Mouse (Mus musculus) embryonic facial prominence, embryonic 15.5 days (tissue): ENCODE measurements around the gene Trim46. TPM values are rescaled to one million over a fixed set of nuclear protein-coding genes. Genes with fewer than 3 reads are reported as not detected.

Experiments
- ATAC-seq: fragments of 200-750 bp; cut with Nextera tagmentation; 2 replicates; pipeline ENCODE4 v1.8.0; 2017; ENCODE audit warnings: low read depth, moderate TSS enrichment; ENCODE audit not compliant: insufficient number of reproducible peaks, low FRiP score, low TSS enrichment
- H3K27ac ChIP-seq: fragments of 300-500 bp; sonication (generic); replicated peaks from 2 replicates; pipeline ENCODE4 v1.5.1; 2015; ENCODE audit warnings: mild to moderate bottlenecking, inconsistent platforms
- H3K27me3 ChIP-seq: fragments of 300-500 bp; sonication (generic); 2 replicates; pipeline ENCODE4 v1.6.1; 2015; ENCODE audit warnings: inconsistent platforms
- H3K36me3 ChIP-seq: fragments of 300-500 bp; sonication (generic); 2 replicates; pipeline ENCODE4 v1.6.1; 2015; ENCODE audit warnings: mild to moderate bottlenecking, inconsistent platforms
- H3K4me1 ChIP-seq: fragments of 300-500 bp; sonication (generic); 2 replicates; pipeline ENCODE4 v1.6.1; 2015; ENCODE audit warnings: inconsistent platforms
- H3K4me2 ChIP-seq: fragments of 300-500 bp; sonication (generic); replicated peaks from 2 replicates; pipeline ENCODE4 v1.6.1; 2015; ENCODE audit warnings: mild to moderate bottlenecking, inconsistent platforms
- H3K4me3 ChIP-seq: fragments of 300-500 bp; sonication (generic); replicated peaks from 2 replicates; pipeline ENCODE4 v1.5.1; 2015; ENCODE audit warnings: mild to moderate bottlenecking, inconsistent platforms
- H3K9ac ChIP-seq: fragments of 300-500 bp; sonication (generic); 2 replicates; pipeline ENCODE4 v1.6.1; 2015; ENCODE audit warnings: inconsistent platforms
- H3K9me3 ChIP-seq: fragments of 300-500 bp; sonication (generic); replicated peaks from 2 replicates; pipeline ENCODE4 v1.6.1; 2016; ENCODE audit warnings: inconsistent platforms
- WGBS: fragments of 180-500 bp; shearing (Covaris S2); methylation state at CpG from one replicate; pipeline ENCODE4 v1.1.7; 2015; 5-methylcytosine and 5-hydroxymethylcytosine counted together
- polyA plus RNA-seq: library from polyadenylated mRNA; unstranded; fragments of >200 nt; fragmentation: Nextera tagmentation; extraction: Ambion mirVana; gene quantifications from 2 replicates; pipeline ENCODE4 v1.2.1, GENCODE M21; 2015

The Trim46 gene
- polyA plus RNA-seq, 1 experiment from 2014 or later = 5.9 TPM

DNA sequence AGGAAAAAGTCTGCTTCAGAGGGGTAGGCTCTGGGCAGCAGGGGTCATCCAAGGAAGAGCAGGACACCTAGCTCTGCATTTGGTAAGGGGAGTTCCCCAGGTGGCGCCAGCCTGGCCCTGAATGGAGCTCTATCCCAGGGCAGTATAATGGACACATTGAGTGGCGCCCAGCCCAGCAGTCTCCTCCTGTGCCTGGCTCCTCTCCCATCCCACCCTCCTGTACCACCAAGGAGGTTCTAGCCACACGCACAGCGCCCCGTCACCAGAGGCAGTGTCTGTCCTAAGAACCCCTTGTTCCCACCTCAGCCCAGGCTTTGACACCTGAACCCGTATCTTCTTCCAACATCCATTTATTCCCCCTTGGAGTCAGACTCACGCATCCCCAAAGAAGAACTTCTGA, 36.4 kb downstream of the Trim46 start:
- Histone ChIP-seq H3K9ac (no peak overlapping the region), H3K27ac (peak overlapping the region; percentile 56; the same call in 1 of the 2 replicates)

DNA sequence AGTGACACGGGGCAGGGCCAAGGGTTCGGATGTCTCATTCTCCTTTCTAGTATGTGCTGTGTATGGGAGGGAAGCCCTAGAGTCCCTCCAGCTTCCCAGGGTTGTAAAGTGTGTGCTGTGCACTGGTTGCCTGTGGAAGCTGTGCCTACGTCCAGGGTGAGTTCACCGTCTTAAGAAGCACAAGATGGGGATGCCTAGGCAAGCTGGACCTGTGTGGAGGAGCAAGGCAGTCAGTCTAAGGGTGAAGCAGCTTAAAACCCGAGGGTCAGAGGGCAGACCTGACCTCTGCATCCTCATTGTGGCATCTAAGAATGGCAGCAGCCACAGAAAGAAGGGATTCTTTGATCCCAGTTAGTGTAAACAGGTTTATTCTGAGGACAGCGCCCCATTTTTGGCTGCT, 37.4 kb downstream of the Trim46 start:
- H3K27ac ChIP-seq = 0 out of 2 replicates have a peak overlapping the region, but pooled peaks have one; percentile 23
- H3K4me3 ChIP-seq = no peak overlapping the region
- no peak overlapping the region for H3K4me2 ChIP-seq
- H3K36me3 ChIP-seq = peaks cover 65% of the 10 kb centered on the region
- no peak for ATAC-seq
- H3K4me1 ChIP-seq = peaks cover 24% of the 10 kb centered on the region
- 80% methylated on average over 6 of the region's 6 CpGs for WGBS
- no peaks in the 10 kb centered on the region for H3K9me3 ChIP-seq
- H3K9ac ChIP-seq = no peak overlapping the region
- H3K27me3 ChIP-seq = no peaks in the 10 kb centered on the region

More for the DNA sequence above, 36.4 kb downstream of the Trim46 start:
- Histone ChIP-seq H3K9me3 (no peaks in the 10 kb centered on the region), H3K27me3 (no peaks in the 10 kb centered on the region), H3K4me3 (no peak overlapping the region), H3K4me1 (peaks cover 29% of the 10 kb centered on the region), H3K36me3 (peaks cover 63% of the 10 kb centered on the region), H3K4me2 (no peak overlapping the region)
- no peak for ATAC-seq
- WGBS = 88% methylated on average over 7 of the region's 7 CpGs

- ATAC-seq = no peak
- H3K9me3 ChIP-seq = no peaks in the 10 kb centered on the region
- H3K36me3 ChIP-seq = peaks cover 65% of the 10 kb centered on the region
- H3K4me3 ChIP-seq = no peak overlapping the region
- H3K4me1 ChIP-seq = peaks cover 27% of the 10 kb centered on the region
- H3K27me3 ChIP-seq = no peaks in the 10 kb centered on the region
- 74% methylated on average over 13 of the region's 13 CpGs for WGBS
- H3K27ac ChIP-seq = 0 out of 2 replicates have a peak overlapping the region, but pooled peaks have one; percentile 23
- no peak overlapping the region for H3K9ac ChIP-seq
- H3K4me2 ChIP-seq = no peak overlapping the region
Observed at GRCm38 (mm10) chr3:89208075-89208657, 37.9 kb downstream of the Trim46 start.

DNA sequence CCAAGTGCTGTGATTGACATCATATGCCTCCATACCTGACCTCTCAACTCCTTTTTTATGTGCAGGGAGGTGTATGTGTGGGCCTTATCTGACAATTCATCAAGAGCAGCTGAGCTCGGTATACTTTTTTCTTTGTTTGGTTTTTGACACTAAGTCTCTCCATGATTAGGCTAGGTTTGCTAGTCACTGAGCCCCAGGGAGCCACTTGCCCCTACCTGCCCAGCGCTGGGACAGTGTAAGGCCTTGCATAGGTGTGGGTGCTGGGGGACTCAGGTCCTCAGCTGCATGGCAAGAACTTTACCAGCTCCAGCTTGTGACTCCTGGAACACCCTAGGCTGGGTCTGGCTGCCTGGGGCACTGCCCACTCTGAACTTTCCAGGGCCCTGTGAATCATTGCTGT, 39.4 kb downstream of the Trim46 start:
- H3K9me3 ChIP-seq = no peaks in the 10 kb centered on the region
- H3K4me2 ChIP-seq = no peak overlapping the region
- H3K36me3 ChIP-seq = peaks cover 65% of the 10 kb centered on the region
- H3K9ac ChIP-seq = no peak overlapping the region
- H3K27ac ChIP-seq = no peak overlapping the region
- H3K27me3 ChIP-seq = no peaks in the 10 kb centered on the region
- H3K4me1 ChIP-seq = peaks cover 20% of the 10 kb centered on the region
- H3K4me3 ChIP-seq = no peak overlapping the region
- WGBS = 70% methylated on average over 2 of the region's 2 CpGs
- ATAC-seq = no peak

- Histone ChIP-seq H3K9ac (no peak overlapping the region), H3K27me3 (no peaks in the 10 kb centered on the region), H3K4me2 (no peak overlapping the region), H3K4me3 (no peak overlapping the region), H3K36me3 (peaks cover 65% of the 10 kb centered on the region), H3K27ac (no peak overlapping the region), H3K4me1 (peaks cover 14% of the 10 kb centered on the region), H3K9me3 (no peaks in the 10 kb centered on the region)
- 90% methylated on average over 7 of the region's 7 CpGs for WGBS
- ATAC-seq = no peak
Observed at GRCm38 (mm10) chr3:89206079-89206478, 40.0 kb downstream of the Trim46 start.

DNA sequence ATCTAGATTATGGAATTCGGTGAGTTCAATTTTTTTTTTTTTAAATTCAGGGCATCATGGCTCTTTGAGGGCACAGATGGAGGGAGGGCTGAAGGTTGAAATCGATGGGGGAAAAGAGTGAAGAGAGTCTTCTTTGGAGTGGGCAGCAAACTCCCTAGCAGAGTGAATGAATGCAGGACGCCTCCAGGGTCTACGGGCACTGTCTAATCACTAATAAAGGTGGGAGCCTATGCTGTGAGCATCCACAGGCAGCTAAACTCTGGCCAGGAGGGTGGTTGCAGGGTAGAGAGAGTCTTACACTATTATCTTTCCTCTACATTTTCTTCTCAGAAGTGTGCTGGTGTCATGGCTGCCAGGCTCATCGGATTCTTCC, 43.0 kb downstream of the Trim46 start:
- H3K27ac ChIP-seq = 0 out of 2 replicates have a peak overlapping the region, but pooled peaks have one; percentile 18
- H3K27me3 ChIP-seq = no peaks in the 10 kb centered on the region

DNA sequence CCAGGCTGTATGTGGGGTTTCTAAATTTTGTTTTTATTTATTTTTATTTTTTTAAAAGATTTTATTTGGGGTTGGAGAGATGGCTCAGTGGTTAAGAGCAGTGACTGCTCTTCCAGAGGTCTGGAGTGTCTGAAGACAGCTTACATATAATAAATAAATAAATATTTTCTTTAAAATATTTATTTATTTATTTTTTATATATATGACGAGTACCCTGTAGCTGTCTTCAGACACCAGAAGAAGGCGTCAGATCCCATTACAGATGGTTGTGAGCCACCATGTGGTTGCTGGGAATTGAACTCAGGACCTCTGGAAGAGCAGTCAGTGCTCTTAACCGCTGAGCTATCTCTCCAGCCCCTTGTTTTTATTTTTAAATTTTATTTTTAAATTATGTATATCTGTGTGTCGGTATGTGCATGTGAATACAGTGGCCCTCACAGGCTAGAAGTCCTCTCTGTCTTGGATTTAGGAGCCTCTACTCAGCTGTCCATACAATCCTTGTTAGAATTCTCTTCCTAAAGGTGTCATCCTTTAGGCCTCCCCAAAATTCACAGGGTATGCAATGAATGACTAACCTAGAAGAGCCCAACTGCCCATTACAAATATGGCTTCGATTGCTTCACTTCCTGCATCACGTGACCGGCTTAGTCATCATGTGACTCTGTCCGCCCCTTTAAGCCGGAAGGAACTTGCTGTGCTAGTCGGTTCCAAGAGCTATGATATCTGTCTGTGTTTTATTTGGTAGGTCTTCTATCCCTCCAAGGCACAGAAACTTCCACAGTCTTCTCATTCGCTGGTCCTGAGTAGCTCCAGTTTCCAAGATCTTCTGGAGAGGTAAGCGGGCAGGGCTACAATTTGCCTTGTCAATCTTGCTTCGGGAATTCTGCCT, 43.6 kb downstream of the Trim46 start, which contains the start of gene Gba:
Gba (plus strand) TSS at position 676 of the 889 bp plus-strand sequence.
- peak; percentile 78 for ATAC-seq
- H3K4me1 ChIP-seq = peaks cover 6% of the 10 kb centered on the region
- H3K4me2 ChIP-seq = peak within 1 kb of the TSS; percentile 58
- peaks cover 30% of the 10 kb centered on the region for H3K36me3 ChIP-seq
- peak within 1 kb of the TSS; percentile 58 for H3K4me3 ChIP-seq
- no peaks in the 10 kb centered on the region for H3K27me3 ChIP-seq
- H3K27ac ChIP-seq = 0 out of 2 replicates have a peak within 1 kb of the TSS, but pooled peaks have one; percentile 18
- H3K9me3 ChIP-seq = no peaks in the 10 kb centered on the region
- peak within 1 kb of the TSS; percentile 33 for H3K9ac ChIP-seq
- WGBS = 25% methylated on average over 13 of the region's 13 CpGs

More for the DNA sequence above, 43.0 kb downstream of the Trim46 start:
- Histone ChIP-seq H3K4me3 (peak overlapping the region; percentile 58), H3K36me3 (peaks cover 36% of the 10 kb centered on the region), H3K9me3 (no peaks in the 10 kb centered on the region), H3K4me2 (peak overlapping the region; percentile 58), H3K9ac (peak overlapping the region; percentile 33), H3K4me1 (peaks cover 6% of the 10 kb centered on the region)
- ATAC-seq = no peak
- WGBS = 32% methylated on average over 5 of the region's 5 CpGs

DNA sequence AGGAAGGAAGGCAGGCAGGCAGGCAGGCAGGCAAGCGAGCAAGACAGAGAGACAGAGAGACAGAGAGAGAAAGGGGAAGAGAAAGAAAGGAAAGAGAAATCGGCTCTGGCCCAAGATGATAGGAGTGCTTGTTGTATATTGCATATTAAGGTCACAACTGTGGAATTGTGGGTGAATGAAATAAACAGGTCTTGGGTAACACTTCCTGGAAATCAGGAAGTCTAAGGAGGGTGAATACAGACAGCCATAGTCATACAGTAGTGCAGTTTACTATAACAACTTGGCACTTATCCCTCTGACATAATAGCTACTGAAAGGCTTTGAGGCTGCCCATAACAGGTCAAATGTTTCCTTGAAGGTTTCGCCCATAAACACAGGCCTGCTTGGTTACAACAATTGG, 46.3 kb downstream of the Trim46 start:
- Histone ChIP-seq H3K4me2 (no peak overlapping the region), H3K27ac (no peak overlapping the region), H3K27me3 (no peaks in the 10 kb centered on the region), H3K9me3 (no peaks in the 10 kb centered on the region), H3K9ac (no peak overlapping the region), H3K4me1 (peaks cover 19% of the 10 kb centered on the region), H3K36me3 (peaks cover 3% of the 10 kb centered on the region), H3K4me3 (no peak overlapping the region)
- no peak for ATAC-seq
- WGBS = 81% methylated on average over 3 of the region's 3 CpGs

- ATAC-seq = peak; percentile 98
- Histone ChIP-seq H3K4me1 (peaks cover 13% of the 10 kb centered on the region), H3K27me3 (no peaks in the 10 kb centered on the region), H3K4me2 (peak overlapping the region; percentile 62), H3K36me3 (no peaks in the 10 kb centered on the region), H3K9me3 (no peaks in the 10 kb centered on the region), H3K9ac (peak overlapping the region; percentile 65), H3K27ac (peak overlapping the region; percentile 83), H3K4me3 (peak overlapping the region; percentile 48)
- WGBS = 4% methylated on average over 33 of the region's 33 CpGs
Observed at GRCm38 (mm10) chr3:89195979-89196877, 49.9 kb downstream of the Trim46 start.

DNA sequence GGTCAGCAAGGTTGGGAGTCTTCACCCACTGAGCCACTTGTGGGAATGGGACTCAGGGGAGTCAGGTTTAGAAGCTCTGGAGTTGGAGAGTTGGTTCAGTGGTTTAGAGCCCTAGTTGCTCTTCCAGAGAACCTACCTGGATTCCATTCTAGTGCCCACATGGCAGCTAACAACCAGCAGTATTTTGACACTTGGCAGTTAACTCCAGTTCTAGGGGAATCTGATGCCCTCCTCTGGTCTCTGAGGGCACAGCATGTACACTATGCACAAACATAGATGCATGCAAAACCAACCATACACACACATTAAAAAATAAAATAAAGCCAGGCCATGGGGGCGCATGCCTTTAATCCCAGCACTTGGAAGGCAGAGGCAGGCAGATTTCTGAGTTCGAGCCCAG, 52.3 kb downstream of the Trim46 start:
- Histone ChIP-seq H3K9ac (no peak overlapping the region), H3K4me3 (no peak overlapping the region), H3K27ac (no peak overlapping the region), H3K4me1 (peaks cover 13% of the 10 kb centered on the region), H3K4me2 (no peak overlapping the region), H3K36me3 (peaks cover 2% of the 10 kb centered on the region; the same call in 1 of the 2 replicates), H3K27me3 (no peaks in the 10 kb centered on the region), H3K9me3 (no peaks in the 10 kb centered on the region)
- WGBS = 89% methylated on average over 2 of the region's 2 CpGs
- ATAC-seq = no peak
